Mouse (Mus musculus): ENCODE measurements around the gene Cnga1. TPM values are rescaled to one million over a fixed set of nuclear protein-coding genes. Genes with fewer than 3 reads are reported as not detected.
A peak's percentile ranks its signal among the peaks of the same experiment; 100 is the strongest.
"Not testable (repeated sequence)": the region's sequence is repeated elsewhere in the genome, so short reads cannot be mapped to it uniquely, and the experiment has no call there.

Cnga1 gene
- polyA plus RNA-seq, 1 experiment from 2014 or later, result not detected

- H3K36me3 ChIP-seq (ENCODE audit: control insufficient read depth, insufficient read depth, low read length); H3K27ac ChIP-seq (ENCODE audit: low read depth, low read length); H3K9me3 ChIP-seq (replicated peaks; ENCODE audit: control insufficient read depth, low read length); H3K4me1 ChIP-seq (ENCODE audit: control insufficient read depth, insufficient read depth, low read length): not testable (repeated sequence)
- Histone ChIP-seq H3K27me3 (ENCODE audit: control insufficient read depth, insufficient read depth, low read length) (peaks cover 15% of the 10 kb centered on the region), H3K9ac (ENCODE audit: low read depth, low read length) (peak overlapping the region; percentile 59), H3K4me3 (ENCODE audit: low read depth, low read length) (peak overlapping the region; percentile 52), H3K4me2 (peak overlapping the region; percentile 87)
- ATAC-seq (replicated peaks; ENCODE audit: insufficient number of reproducible peaks, low FRiP score, low TSS enrichment), result peak; percentile 49; the same call in 1 of the 2 replicates
- 9% methylated on average over 48 of the region's 73 CpGs for WGBS (ENCODE audit: insufficient replicate concordance)
Observed at GRCm38 (mm10) chr5:72580088-72580969, 63.7 kb downstream of the Cnga1 start.

- not testable (repeated sequence) for H3K4me2 ChIP-seq; H3K9ac ChIP-seq (ENCODE audit: low read depth, low read length); H3K4me1 ChIP-seq (ENCODE audit: control insufficient read depth, insufficient read depth, low read length); H3K4me3 ChIP-seq (ENCODE audit: low read depth, low read length); H3K36me3 ChIP-seq (ENCODE audit: control insufficient read depth, insufficient read depth, low read length); H3K27ac ChIP-seq (ENCODE audit: low read depth, low read length); ATAC-seq (replicated peaks; ENCODE audit: insufficient number of reproducible peaks, low FRiP score, low TSS enrichment); H3K9me3 ChIP-seq (replicated peaks; ENCODE audit: control insufficient read depth, low read length)
- peaks cover 15% of the 10 kb centered on the region for H3K27me3 ChIP-seq (ENCODE audit: control insufficient read depth, insufficient read depth, low read length)
- 63% methylated on average over 10 of the region's 10 CpGs for WGBS (ENCODE audit: insufficient replicate concordance)
Observed at GRCm38 (mm10) chr5:72579599-72579998, 64.5 kb downstream of the Cnga1 start.

GRCm38 (mm10) chr5:72565621-72566020, 78.5 kb downstream of the Cnga1 start:
- Histone ChIP-seq H3K27ac (ENCODE audit: low read depth, low read length) (no peak overlapping the region), H3K4me1 (ENCODE audit: control insufficient read depth, insufficient read depth, low read length) (no peaks in the 10 kb centered on the region), H3K27me3 (ENCODE audit: control insufficient read depth, insufficient read depth, low read length) (no peaks in the 10 kb centered on the region), H3K9me3 (replicated peaks; ENCODE audit: control insufficient read depth, low read length) (peaks cover 5% of the 10 kb centered on the region; the same call in 1 of the 2 replicates), H3K36me3 (ENCODE audit: control insufficient read depth, insufficient read depth, low read length) (no peaks in the 10 kb centered on the region), H3K9ac (ENCODE audit: low read depth, low read length) (no peak overlapping the region), H3K4me2 (no peak overlapping the region), H3K4me3 (ENCODE audit: low read depth, low read length) (no peak overlapping the region)
- no peak for ATAC-seq (replicated peaks; ENCODE audit: insufficient number of reproducible peaks, low FRiP score, low TSS enrichment)
- WGBS (ENCODE audit: insufficient replicate concordance), result 84% methylated on average over 5 of the region's 5 CpGs

- not testable (repeated sequence) for H3K4me3 ChIP-seq (ENCODE audit: low read depth, low read length); ATAC-seq (replicated peaks; ENCODE audit: insufficient number of reproducible peaks, low FRiP score, low TSS enrichment); H3K9me3 ChIP-seq (replicated peaks; ENCODE audit: control insufficient read depth, low read length); H3K4me1 ChIP-seq (ENCODE audit: control insufficient read depth, insufficient read depth, low read length); H3K36me3 ChIP-seq (ENCODE audit: control insufficient read depth, insufficient read depth, low read length); H3K9ac ChIP-seq (ENCODE audit: low read depth, low read length); H3K27ac ChIP-seq (ENCODE audit: low read depth, low read length); H3K4me2 ChIP-seq; H3K27me3 ChIP-seq (ENCODE audit: control insufficient read depth, insufficient read depth, low read length)
- WGBS (ENCODE audit: insufficient replicate concordance), result 23% methylated on average over 2 of the region's 2 CpGs
Observed at GRCm38 (mm10) chr5:72563183-72563582, 80.9 kb downstream of the Cnga1 start.

- no peaks in the 10 kb centered on the region for H3K27me3 ChIP-seq (ENCODE audit: control insufficient read depth, insufficient read depth, low read length)
- no peak overlapping the region for H3K4me2 ChIP-seq
- no peaks in the 10 kb centered on the region for H3K9me3 ChIP-seq (replicated peaks; ENCODE audit: control insufficient read depth, low read length)
- no peak overlapping the region for H3K27ac ChIP-seq (ENCODE audit: low read depth, low read length)
- no peaks in the 10 kb centered on the region for H3K36me3 ChIP-seq (ENCODE audit: control insufficient read depth, insufficient read depth, low read length)
- WGBS (ENCODE audit: insufficient replicate concordance), result 54% methylated on average over 3 of the region's 3 CpGs
- H3K4me1 ChIP-seq (ENCODE audit: control insufficient read depth, insufficient read depth, low read length), result peaks cover 5% of the 10 kb centered on the region; the same call in 1 of the 2 replicates
- ATAC-seq (replicated peaks; ENCODE audit: insufficient number of reproducible peaks, low FRiP score, low TSS enrichment), result no peak
- no peak overlapping the region for H3K4me3 ChIP-seq (ENCODE audit: low read depth, low read length)
- H3K9ac ChIP-seq (ENCODE audit: low read depth, low read length), result no peak overlapping the region
Observed at GRCm38 (mm10) chr5:72560976-72561628, 83.0 kb downstream of the Cnga1 start.

GRCm38 (mm10) chr5:72559544-72560049, 84.5 kb downstream of the Cnga1 start, which contains the start of gene Nfxl1:
Gene Nfxl1 (minus strand): TSS chr5:72559684.
- Histone ChIP-seq H3K27ac (ENCODE audit: low read depth, low read length) (peak within 1 kb of the TSS; percentile 54; the same call in 1 of the 2 replicates), H3K36me3 (ENCODE audit: control insufficient read depth, insufficient read depth, low read length) (no peaks in the 10 kb centered on the region), H3K4me2 (peak within 1 kb of the TSS; percentile 94), H3K9ac (ENCODE audit: low read depth, low read length) (peak within 1 kb of the TSS; percentile 92), H3K27me3 (ENCODE audit: control insufficient read depth, insufficient read depth, low read length) (no peaks in the 10 kb centered on the region), H3K4me1 (ENCODE audit: control insufficient read depth, insufficient read depth, low read length) (peaks cover 5% of the 10 kb centered on the region; the same call in 1 of the 2 replicates), H3K4me3 (ENCODE audit: low read depth, low read length) (peak within 1 kb of the TSS; percentile 89), H3K9me3 (replicated peaks; ENCODE audit: control insufficient read depth, low read length) (no peaks in the 10 kb centered on the region)
- WGBS (ENCODE audit: insufficient replicate concordance), result under 1% methylated on average over 42 of the region's 42 CpGs
- ATAC-seq (replicated peaks; ENCODE audit: insufficient number of reproducible peaks, low FRiP score, low TSS enrichment), result peak; percentile 94

- peak; percentile 77 for ATAC-seq (replicated peaks; ENCODE audit: insufficient number of reproducible peaks, low FRiP score, low TSS enrichment)
- Histone ChIP-seq H3K4me1 (ENCODE audit: control insufficient read depth, insufficient read depth, low read length) (peaks cover 5% of the 10 kb centered on the region; the same call in 1 of the 2 replicates), H3K27ac (ENCODE audit: low read depth, low read length) (peak overlapping the region; percentile 42; the same call in 1 of the 2 replicates), H3K36me3 (ENCODE audit: control insufficient read depth, insufficient read depth, low read length) (no peaks in the 10 kb centered on the region), H3K27me3 (ENCODE audit: control insufficient read depth, insufficient read depth, low read length) (no peaks in the 10 kb centered on the region), H3K9me3 (replicated peaks; ENCODE audit: control insufficient read depth, low read length) (no peaks in the 10 kb centered on the region), H3K4me2 (peak overlapping the region; percentile 94), H3K4me3 (ENCODE audit: low read depth, low read length) (peak overlapping the region; percentile 89), H3K9ac (ENCODE audit: low read depth, low read length) (peak overlapping the region; percentile 92)
- under 1% methylated on average over 57 of the region's 57 CpGs for WGBS (ENCODE audit: insufficient replicate concordance)
Observed at GRCm38 (mm10) chr5:72558716-72559526, 85.2 kb downstream of the Cnga1 start.

- no peak for ATAC-seq (replicated peaks; ENCODE audit: insufficient number of reproducible peaks, low FRiP score, low TSS enrichment)
- no peak overlapping the region for H3K27ac ChIP-seq (ENCODE audit: low read depth, low read length)
- 93% methylated on average over 3 of the region's 3 CpGs for WGBS (ENCODE audit: insufficient replicate concordance)
- H3K4me2 ChIP-seq, result no peak overlapping the region
- no peaks in the 10 kb centered on the region for H3K9me3 ChIP-seq (replicated peaks; ENCODE audit: control insufficient read depth, low read length)
- no peak overlapping the region for H3K9ac ChIP-seq (ENCODE audit: low read depth, low read length)
- no peaks in the 10 kb centered on the region for H3K27me3 ChIP-seq (ENCODE audit: control insufficient read depth, insufficient read depth, low read length)
- 0 out of 2 replicates have a peak, but pooled peaks cover 4% of the 10 kb centered on the region for H3K36me3 ChIP-seq (ENCODE audit: control insufficient read depth, insufficient read depth, low read length)
- peaks cover 5% of the 10 kb centered on the region; the same call in 1 of the 2 replicates for H3K4me1 ChIP-seq (ENCODE audit: control insufficient read depth, insufficient read depth, low read length)
- H3K4me3 ChIP-seq (ENCODE audit: low read depth, low read length), result no peak overlapping the region
Observed at GRCm38 (mm10) chr5:72556245-72556644, 87.8 kb downstream of the Cnga1 start.
